Mouse (Mus musculus): ENCODE measurements around the gene Bag6.

Gene Bag6

DNA sequence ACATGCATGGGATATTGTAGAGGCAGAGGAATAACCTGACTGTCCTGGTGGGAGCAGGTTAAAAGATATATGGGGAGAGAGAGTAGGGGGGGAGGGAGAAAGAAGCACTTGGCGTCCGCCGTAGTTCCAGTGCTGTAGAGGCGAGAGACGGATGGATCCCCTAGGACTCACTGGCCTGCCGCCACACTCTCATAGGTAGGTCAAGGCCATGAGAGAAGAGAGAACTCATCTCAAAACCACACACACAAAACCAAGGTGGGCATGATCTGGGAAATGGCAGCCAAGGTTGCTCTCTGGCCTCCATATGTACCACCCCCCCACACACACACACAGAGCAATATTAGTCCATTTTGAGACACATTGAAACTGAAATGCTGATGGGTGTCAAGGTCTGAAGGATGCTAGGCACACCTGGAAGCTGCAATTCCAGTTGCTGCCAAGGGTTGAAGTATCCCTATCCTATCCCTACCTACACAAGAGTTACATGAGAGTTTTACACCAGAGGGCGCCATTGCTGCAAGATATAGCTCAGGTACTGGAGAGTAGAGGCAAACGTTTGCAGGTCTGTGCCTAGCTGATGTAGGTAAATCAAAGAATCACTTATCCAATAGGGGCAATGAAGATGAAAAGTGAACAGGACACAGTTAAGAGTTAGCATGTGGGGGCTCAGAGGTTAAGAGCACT is 31.5 kb downstream of the Bag6 start:
- ATAC-seq (ENCODE audit: low TSS enrichment), result no peak

DNA sequence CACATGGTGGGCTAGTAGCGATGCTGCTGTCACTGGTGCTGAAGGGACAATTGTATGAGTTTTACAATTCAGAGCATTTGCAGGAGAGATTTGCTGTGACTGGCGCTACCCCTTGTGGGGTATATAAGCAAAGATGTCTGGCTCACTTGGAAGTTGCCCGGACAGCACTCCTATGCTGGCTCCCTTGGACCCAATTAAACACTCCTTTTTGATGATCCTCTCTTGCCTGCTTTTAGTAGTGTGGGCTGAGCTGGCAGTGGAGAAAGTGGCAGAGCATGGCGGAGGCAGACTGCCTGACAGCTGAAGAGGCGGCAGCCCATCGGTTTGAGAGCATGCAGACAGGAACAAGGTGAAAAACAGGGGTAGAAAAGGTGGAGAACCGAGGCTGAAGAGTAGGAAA is 32.8 kb downstream of the Bag6 start:
- ATAC-seq (ENCODE audit: low TSS enrichment), result peak; percentile 8; the same call in 1 of the 2 replicates

GRCm38 (mm10) chr17:35168541-35169207 is 33.7 kb downstream of the Bag6 start:
- no peak for ATAC-seq (ENCODE audit: low TSS enrichment)

DNA sequence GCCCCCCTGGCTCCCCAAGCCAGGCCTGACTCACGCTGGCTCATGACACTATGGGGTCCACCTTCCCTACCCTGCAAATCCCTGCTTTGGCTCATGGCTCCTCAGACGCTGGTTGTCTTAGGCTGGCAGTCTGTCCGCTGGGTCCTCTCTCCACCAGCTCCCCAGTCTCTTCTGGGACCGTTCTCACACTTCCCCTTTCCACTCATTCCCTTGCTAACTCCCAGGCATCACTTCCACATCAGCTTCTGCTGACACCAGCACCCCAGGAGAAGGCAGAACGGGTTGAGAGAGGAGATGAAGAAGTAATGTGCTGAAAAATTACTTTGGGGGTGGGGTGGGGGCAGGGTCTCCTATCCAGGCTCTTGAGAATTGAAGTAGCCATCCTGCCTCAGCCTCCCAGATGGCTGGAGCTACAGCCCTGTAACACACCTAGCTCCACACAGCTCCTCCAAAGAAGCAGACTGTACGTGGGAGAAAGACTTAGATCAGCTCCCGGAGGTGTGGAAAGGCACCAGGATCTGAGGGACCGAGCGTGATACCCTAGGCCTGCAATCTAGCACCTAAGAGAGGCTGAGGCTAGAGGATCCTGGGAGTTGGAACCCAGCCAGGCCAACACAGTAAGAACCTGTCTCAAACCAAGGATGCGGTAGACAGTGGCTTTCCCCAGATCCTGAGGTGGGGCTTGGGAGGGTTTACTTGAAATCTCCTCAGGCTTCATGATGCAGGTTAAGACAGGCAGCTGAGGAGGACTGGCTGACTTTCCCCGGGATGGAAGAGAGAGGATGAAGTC is 37.7 kb downstream of the Bag6 start:
- peak; percentile 76 for ATAC-seq (ENCODE audit: low TSS enrichment)

DNA sequence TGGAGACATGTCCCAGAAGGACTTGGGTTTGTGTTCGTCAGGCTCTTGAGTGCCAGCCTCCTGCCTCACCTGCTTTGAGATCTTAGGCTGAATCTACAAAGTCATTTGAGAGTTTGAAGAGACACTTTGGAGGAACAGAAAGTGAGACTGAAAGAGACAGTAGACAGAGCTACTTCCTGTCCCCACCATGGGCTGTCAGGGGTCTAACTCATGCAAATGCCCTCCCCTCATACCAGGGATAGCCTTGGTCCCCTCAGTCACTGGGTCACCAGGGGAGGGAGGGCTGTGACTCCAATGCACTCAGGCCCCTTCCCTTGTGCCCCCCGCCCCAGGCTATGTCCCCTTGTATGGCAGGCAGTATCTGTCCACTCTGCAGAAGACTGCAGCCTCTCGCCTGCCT is 38.4 kb downstream of the Bag6 start:
- no peak for ATAC-seq (ENCODE audit: low TSS enrichment)

GRCm38 (mm10) chr17:35174201-35174977 is 39.4 kb downstream of the Bag6 start:
- ATAC-seq (ENCODE audit: low TSS enrichment), result no peak

DNA sequence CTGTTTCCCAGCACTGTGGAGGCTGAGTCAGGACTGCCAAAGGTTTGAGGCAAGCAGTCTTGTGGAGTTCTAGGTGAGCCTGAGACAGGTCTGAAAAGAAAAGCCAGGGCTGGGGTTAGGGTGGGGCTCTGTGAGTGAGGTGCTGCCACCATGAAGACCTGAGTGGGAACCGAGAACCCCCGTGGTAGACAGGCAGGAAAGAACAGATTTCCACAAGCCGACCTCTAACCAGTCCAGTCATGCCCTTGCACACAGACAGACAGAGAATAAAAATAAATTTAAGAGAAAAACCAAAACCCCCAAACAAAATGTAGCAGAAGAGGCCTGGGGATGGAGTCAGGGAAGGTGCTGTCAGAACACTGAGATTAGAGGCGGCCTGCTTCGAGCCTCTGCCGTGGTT is 40.4 kb downstream of the Bag6 start:
- ATAC-seq (ENCODE audit: low TSS enrichment), result no peak

GRCm38 (mm10) chr17:35175968-35176367 is 41.0 kb downstream of the Bag6 start, which contains the start of gene Aif1:
TSS of gene Aif1 (minus strand) at chr17:35176068.
- ATAC-seq (ENCODE audit: low TSS enrichment), result no peak

- ATAC-seq (ENCODE audit: low TSS enrichment), result peak; percentile 73; the same call in 1 of the 2 replicates
These were observed 43.5 kb downstream of the Bag6 start for GRCm38 (mm10) chr17:35178528-35178927.

DNA sequence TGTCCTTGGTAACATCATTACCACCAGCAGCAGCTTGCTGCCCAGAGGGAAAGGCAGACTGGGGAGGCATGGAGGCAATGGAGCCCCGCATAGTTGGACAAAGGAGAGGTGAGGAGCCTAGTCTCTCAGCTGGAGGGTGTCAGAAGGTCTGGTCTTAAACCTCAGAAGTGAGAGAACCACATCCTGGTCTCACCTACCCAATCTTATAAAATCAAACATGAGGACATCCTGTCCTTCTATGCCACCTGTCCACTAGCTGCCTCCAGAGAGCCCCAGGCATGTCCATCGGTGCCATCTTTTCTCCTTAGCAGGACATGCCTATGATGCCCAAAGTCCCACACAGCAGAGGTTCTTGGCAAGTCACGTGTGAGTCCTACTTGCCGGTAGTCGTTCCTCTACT is 45.1 kb downstream of the Bag6 start:
- ATAC-seq (ENCODE audit: low TSS enrichment), result no peak

DNA sequence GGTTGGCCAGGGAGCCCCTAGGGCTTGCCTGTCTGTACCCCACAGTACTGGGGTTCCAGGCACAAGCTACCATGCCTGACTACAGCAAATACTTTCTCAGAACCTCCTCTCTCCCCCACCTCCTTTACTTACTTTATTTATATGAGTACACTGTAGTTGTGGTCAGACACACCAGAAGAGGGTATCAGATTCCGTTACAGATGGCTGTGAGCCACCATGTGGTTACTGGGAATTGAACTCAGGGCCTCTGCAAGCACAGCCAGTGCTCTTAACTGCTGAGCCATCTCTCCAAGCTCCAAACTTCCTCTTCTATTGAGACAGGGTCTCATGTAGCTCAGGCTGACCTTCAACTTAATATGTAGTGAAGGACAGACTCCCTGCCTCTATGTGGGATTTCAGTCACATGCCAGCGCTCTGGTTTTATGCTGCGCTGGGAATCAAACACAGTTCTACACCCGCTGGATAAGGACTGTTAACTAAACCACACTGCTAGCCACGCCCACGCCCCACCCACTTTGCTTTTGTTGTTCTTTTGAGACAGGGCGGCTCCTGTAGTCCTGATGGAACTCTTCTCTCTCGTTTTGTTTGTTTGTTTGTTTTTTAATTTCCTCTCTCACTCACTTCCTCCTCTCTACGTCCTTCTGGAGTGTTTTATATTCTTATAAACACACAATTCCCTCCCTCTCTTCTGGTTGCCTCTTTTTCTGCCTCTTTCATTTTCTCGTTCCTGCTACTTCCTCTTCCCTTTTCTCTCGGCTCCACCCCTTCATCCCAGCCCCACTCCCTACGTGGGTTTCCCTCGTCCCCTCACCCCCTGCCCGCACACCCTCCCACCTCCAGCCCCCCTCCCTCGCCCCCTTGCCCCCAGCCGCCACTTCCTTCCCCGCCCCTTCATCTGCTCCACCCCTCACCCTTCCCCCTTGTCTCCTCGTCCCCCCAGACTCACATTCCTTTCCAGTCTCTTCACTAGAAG is 50.9 kb downstream of the Bag6 start:
- no peak for ATAC-seq (ENCODE audit: low TSS enrichment)

- ATAC-seq (ENCODE audit: low TSS enrichment), result no peak; the same call in 1 of the 2 replicates
These were observed 51.7 kb downstream of the Bag6 start for GRCm38 (mm10) chr17:35186681-35187080.

DNA sequence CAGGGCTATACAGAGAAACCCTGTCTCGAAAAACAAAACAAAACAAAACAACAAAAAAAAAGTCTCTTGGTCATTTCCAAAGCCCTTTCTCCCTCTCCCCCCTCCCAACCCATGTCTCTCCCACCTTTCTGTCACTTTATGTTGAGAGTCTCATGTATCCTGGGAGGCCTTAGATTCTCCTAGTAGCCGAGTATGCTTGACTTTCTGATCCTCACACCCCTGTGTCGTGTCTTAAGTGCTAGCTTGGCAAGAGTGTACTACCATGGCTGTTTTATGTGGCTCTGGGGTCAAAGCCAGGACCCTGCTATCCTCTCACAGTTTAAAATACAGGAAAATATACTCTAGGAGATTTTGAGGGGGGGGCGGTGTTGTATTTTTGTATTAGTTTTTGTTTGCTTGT is 52.4 kb downstream of the Bag6 start:
- ATAC-seq (ENCODE audit: low TSS enrichment), result no peak

DNA sequence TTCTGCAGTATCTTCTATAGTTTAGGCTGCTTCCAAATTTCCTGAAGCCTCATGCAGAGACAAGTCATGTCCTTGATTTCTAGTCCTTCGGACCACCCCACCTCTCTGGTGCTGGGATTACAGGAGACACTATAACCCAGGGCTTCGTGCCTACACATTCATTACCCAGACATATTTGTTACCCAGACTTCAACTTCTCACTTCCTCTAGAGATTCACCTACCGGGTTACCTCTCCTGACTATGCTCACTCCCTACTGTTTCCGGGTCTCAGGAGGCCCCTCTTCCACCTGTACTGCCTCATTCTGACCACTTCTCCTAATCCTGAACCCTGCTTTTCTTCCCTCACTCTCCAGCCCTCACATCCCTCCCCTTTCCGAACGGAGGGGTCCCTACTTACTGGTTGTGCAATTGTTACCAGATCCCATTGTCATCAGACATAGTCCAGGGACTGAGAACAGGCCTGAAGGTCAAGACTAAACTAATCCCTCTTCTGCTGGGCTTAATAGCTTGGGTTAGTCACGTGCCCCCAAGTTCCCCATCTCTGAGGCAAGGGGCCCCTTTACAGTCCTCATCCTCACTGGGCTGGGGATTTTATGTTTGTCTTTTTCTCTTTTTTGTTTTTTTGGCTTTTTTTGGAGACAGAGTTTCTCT is 53.1 kb downstream of the Bag6 start, which contains the start of gene Lst1:
Gene Lst1 (minus strand): TSS at position 481 of the 652 bp plus-strand sequence.
- ATAC-seq (ENCODE audit: low TSS enrichment), result no peak

DNA sequence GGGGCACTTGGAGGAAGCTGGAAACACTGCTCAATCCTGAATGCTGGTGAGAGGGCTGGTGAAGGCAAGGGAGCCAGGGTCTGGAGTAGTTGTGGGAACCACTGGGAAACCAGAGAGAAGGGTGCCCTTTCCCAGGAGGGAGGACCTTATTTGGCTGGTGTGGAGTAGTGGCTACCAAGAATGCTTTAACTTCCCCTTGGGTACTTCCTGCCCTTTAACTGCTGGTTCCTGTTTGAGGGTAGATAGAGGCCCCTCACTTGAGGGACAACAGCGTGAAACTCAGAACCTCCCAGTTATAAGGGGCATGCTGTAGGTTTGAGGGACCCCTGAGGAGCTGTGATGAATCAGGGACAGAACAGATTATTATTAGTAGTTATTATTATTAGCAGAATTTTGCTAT is 54.2 kb downstream of the Bag6 start:
- no peak for ATAC-seq (ENCODE audit: low TSS enrichment)

DNA sequence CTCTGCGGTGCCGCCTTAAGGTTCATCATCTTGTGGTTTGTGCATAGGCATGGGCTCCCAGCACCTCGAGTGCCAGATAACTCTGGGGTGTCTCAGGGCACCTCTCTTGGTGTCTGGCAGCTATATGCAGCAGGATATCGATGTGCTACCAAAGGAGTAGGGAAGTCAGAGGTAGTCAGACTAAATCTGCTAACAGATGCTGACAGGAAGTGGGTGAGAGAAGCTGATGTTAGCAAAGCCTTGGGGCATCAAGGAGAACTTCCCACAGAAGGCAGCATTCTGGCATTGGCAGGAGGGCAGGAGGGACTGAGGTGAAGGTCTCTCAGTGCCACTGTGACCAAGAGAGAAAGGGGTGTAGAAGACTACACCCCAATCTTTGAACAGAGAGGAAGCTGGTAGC is 55.1 kb downstream of the Bag6 start:
- no peak for ATAC-seq (ENCODE audit: low TSS enrichment)

DNA sequence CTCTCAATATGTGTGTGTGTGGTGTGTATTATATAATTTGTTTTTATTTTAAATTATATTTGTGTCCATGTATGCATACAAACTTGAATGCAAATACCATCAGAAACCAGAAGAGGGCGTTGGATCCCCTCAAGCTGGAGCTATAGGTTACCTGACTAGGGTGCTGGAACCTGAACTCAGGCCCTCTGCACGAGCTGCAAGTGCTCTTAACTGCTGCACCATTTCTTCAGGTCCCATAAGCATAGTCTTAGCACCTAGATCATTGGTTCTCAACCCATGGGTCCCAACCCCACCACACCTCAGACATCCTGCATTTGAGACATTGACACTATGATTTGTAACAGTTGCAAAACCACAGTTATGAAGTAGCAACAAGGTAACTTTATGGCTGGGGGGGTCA is 56.7 kb downstream of the Bag6 start:
- ATAC-seq (ENCODE audit: low TSS enrichment), result no peak

GRCm38 (mm10) chr17:35192924-35193323 is 57.9 kb downstream of the Bag6 start:
- no peak for ATAC-seq (ENCODE audit: low TSS enrichment)

- no peak for ATAC-seq (ENCODE audit: low TSS enrichment)
These were observed 59.2 kb downstream of the Bag6 start, which contains the start of gene Ltb for GRCm38 (mm10) chr17:35193881-35194843. TSS of gene Ltb (plus strand) at chr17:35194439.

All from frontal cortex, adult (tissue).